Mouse (Mus musculus) mature B cell (primary cell): ENCODE measurements at regions not wholly inside any gene's neighbourhood (a gene's known extent, or its start where the extent isn't known, plus 50 kb on each side); places are given as distances from the start of the nearest gene placed in this dataset.

Source experiments
- in situ Hi-C: fragments of 300-500 bp; cut with MboI; formaldehyde crosslinking; loops from 2 replicates; pipeline ENCODE4 v1.14.3; 2019

- in situ Hi-C loops = no loop called here
Observed at GRCm38 (mm10) chr15:56425986-56426385, 1051.4 kb downstream of the Slc22a22 start.

GRCm38 (mm10) chr15:56420681-56421080 is 1056.7 kb downstream of the Slc22a22 start:
- in situ Hi-C loops = no loop called here

GRCm38 (mm10) chr15:56391982-56392381 is 1085.4 kb downstream of the Slc22a22 start:
- in situ Hi-C loops = no loop called here

- in situ Hi-C loops = no loop called here
Observed at GRCm38 (mm10) chr15:56378511-56378910, 1098.9 kb downstream of the Slc22a22 start.

- in situ Hi-C loops = no loop called here
Observed at GRCm38 (mm10) chr15:56350903-56351302, 1126.5 kb downstream of the Slc22a22 start.

- in situ Hi-C loops = no loop called here
Observed at GRCm38 (mm10) chr15:56346111-56346510, 1131.3 kb downstream of the Slc22a22 start.

- in situ Hi-C loops = no loop called here
Observed at GRCm38 (mm10) chr15:56344973-56345372, 1132.5 kb downstream of the Slc22a22 start.

- in situ Hi-C loops = no loop called here
Observed at GRCm38 (mm10) chr15:56344304-56344932, 1133.0 kb downstream of the Slc22a22 start.

- in situ Hi-C loops = no loop called here
Observed at GRCm38 (mm10) chr15:56337879-56338278, 1139.5 kb downstream of the Slc22a22 start.

- in situ Hi-C loops = no loop called here
Observed at GRCm38 (mm10) chr15:56336449-56336848, 1141.0 kb downstream of the Slc22a22 start.

- in situ Hi-C loops = no loop called here
Observed at GRCm38 (mm10) chr15:56335011-56335410, 1142.4 kb downstream of the Slc22a22 start.

GRCm38 (mm10) chr15:56320501-56320900 is 1156.9 kb downstream of the Slc22a22 start:
- in situ Hi-C loops = no loop called here

GRCm38 (mm10) chr15:56294910-56295438 is 1182.5 kb downstream of the Slc22a22 start:
- in situ Hi-C loops = no loop called here

- in situ Hi-C loops = no loop called here
Observed at GRCm38 (mm10) chr15:56278622-56279301, 1198.7 kb downstream of the Slc22a22 start.

- in situ Hi-C loops = no loop called here
Observed at GRCm38 (mm10) chr15:56278006-56278405, 1199.4 kb downstream of the Slc22a22 start.

- in situ Hi-C loops = no loop called here
Observed at GRCm38 (mm10) chr15:56248731-56249130, 1228.7 kb downstream of the Slc22a22 start.

- in situ Hi-C loops = no loop called here
Observed at GRCm38 (mm10) chr15:56244004-56244735, 1233.3 kb downstream of the Slc22a22 start.

- in situ Hi-C loops = no loop called here
Observed at GRCm38 (mm10) chr15:56202552-56202951, 1274.9 kb downstream of the Slc22a22 start.

GRCm38 (mm10) chr15:56199336-56199735 is 1278.1 kb downstream of the Slc22a22 start:
- in situ Hi-C loops = no loop called here

GRCm38 (mm10) chr15:56197425-56198201 is 1279.8 kb downstream of the Slc22a22 start:
- in situ Hi-C loops = no loop called here

GRCm38 (mm10) chr15:56166236-56166635 is 1311.2 kb downstream of the Slc22a22 start:
- in situ Hi-C loops = no loop called here

GRCm38 (mm10) chr15:56158726-56159125 is 1318.7 kb downstream of the Slc22a22 start:
- in situ Hi-C loops = no loop called here
